Mouse (Mus musculus) CH12.LX (cell line): ENCODE results near the gene P3h2. TPM values are rescaled to one million over a fixed set of nuclear protein-coding genes. Genes with fewer than 3 reads are reported as not detected.

Experiments used
- DNase-seq: peaks from one replicate; pipeline ENCODE4 v3.0.0-alpha.2; 2013; ENCODE audit errors: extremely low read depth
- H3K27ac ChIP-seq: 2 replicates; pipeline ENCODE4 v1.5.1; 2012; ENCODE audit warnings: low read depth, mild to moderate bottlenecking, control low read depth, moderate library complexity; ENCODE audit not compliant: insufficient read depth
- H3K27me3 ChIP-seq: replicated peaks from 2 replicates; pipeline ENCODE3; 2012; ENCODE audit warnings: inconsistent platforms
- H3K36me3 ChIP-seq, 2 experiments: replicated peaks in 1 of 2; 2 replicates each; pipeline versions ENCODE3 to v1.6.1; 2012; ENCODE audit warnings: inconsistent platforms in 1 of 2, low read length in 1 of 2, mild to moderate bottlenecking in 1 of 2, mixed read lengths in 1 of 2, moderate library complexity in 1 of 2; ENCODE audit not compliant: control insufficient read depth in 1 of 2, insufficient read depth in 1 of 2
- H3K4me1 ChIP-seq, 2 experiments: 2 replicates each; pipeline ENCODE4 v1.6.1; 2012; ENCODE audit warnings: inconsistent platforms in 1 of 2, moderate library complexity in 1 of 2; ENCODE audit not compliant: insufficient read depth in 2 of 2, control insufficient read depth in 1 of 2
- H3K4me2 ChIP-seq: 2 replicates; pipeline ENCODE4 v1.6.1; 2012; ENCODE audit warnings: low read depth, mild to moderate bottlenecking, control low read depth; ENCODE audit not compliant: poor library complexity, insufficient read depth, severe bottlenecking
- H3K4me3 ChIP-seq, 3 experiments: fragments of 150-350 bp in 1 of 3; sonication (generic) in 1 of 3; replicated peaks in 1 of 3; 2 replicates each; pipeline versions ENCODE3 to v1.5.1; 2011 to 2012; ENCODE audit warnings: low read depth in 2 of 3, low read length in 2 of 3, mild to moderate bottlenecking in 2 of 3, moderate library complexity in 2 of 3, control low read depth in 1 of 3, improper control_type of control experiment in 1 of 3, inconsistent platforms in 1 of 3, mixed read lengths in 1 of 3; ENCODE audit not compliant: poor library complexity in 1 of 3
- H3K79me2 ChIP-seq: replicated peaks from 2 replicates; pipeline ENCODE4 v1.6.1; 2012; ENCODE audit warnings: mild to moderate bottlenecking, moderate library complexity; ENCODE audit not compliant: control insufficient read depth, poor library complexity, insufficient read depth, severe bottlenecking; ENCODE audit errors: extremely low read depth
- H3K9ac ChIP-seq: 2 replicates; pipeline ENCODE4 v1.6.1; 2012; ENCODE audit warnings: low read depth, mild to moderate bottlenecking, control low read depth, moderate library complexity; ENCODE audit not compliant: insufficient read depth
- H3K9me3 ChIP-seq: replicated peaks from 2 replicates; pipeline ENCODE3; 2012; ENCODE audit warnings: low read length, inconsistent platforms, mixed read lengths
- CHD2 ChIP-seq: IDR thresholded peaks from 2 replicates; pipeline ENCODE4 v1.6.1; 2011; ENCODE audit warnings: low read length, improper control_type of control experiment
- CTCF ChIP-seq, 2 experiments: IDR thresholded peaks in 1 of 2; conservative IDR thresholded peaks in 1 of 2; 2 replicates each; pipeline ENCODE4 v1.5.1; 2011 to 2012; ENCODE audit warnings: low read depth in 2 of 2, low read length in 2 of 2, improper control_type of control experiment in 1 of 2, inconsistent platforms in 1 of 2, mild to moderate bottlenecking in 1 of 2, moderate library complexity in 1 of 2
- E2F4 ChIP-seq: IDR thresholded peaks from 2 replicates; pipeline ENCODE4 v1.6.1; 2011; ENCODE audit warnings: low read depth, low read length, improper control_type of control experiment; ENCODE audit not compliant: insufficient replicate concordance
- EP300 ChIP-seq: IDR thresholded peaks from 2 replicates; pipeline ENCODE4 v1.6.1; 2011; ENCODE audit warnings: low read length, improper control_type of control experiment
- ETS1 ChIP-seq: conservative IDR thresholded peaks from 2 replicates; pipeline ENCODE4 v1.6.1; 2012; ENCODE audit warnings: low read depth, mild to moderate bottlenecking, inconsistent platforms, low read length, improper control_type of control experiment, moderate library complexity
- HCFC1 ChIP-seq: IDR thresholded peaks from 2 replicates; pipeline ENCODE4 v1.6.1; 2012; ENCODE audit warnings: low read depth, mild to moderate bottlenecking, inconsistent platforms, low read length, improper control_type of control experiment
- IRF4 ChIP-seq: IDR thresholded peaks from 2 replicates; pipeline ENCODE4 v1.6.1; 2014; ENCODE audit warnings: low read depth, mild to moderate bottlenecking, inconsistent platforms, low read length, improper control_type of control experiment
- KAT2A ChIP-seq: IDR thresholded peaks from 2 replicates; pipeline ENCODE4 v1.6.1; 2012; ENCODE audit warnings: low read length, improper control_type of control experiment, inconsistent platforms; ENCODE audit not compliant: insufficient replicate concordance
- MAX ChIP-seq: IDR thresholded peaks from 2 replicates; pipeline ENCODE4 v1.6.1; 2011; ENCODE audit warnings: low read length, improper control_type of control experiment
- MAZ ChIP-seq: IDR thresholded peaks from 2 replicates; pipeline ENCODE4 v1.6.1; 2012; ENCODE audit warnings: low read depth, mild to moderate bottlenecking, inconsistent platforms, low read length, improper control_type of control experiment, moderate library complexity
- MEF2A ChIP-seq: IDR thresholded peaks from 2 replicates; pipeline ENCODE4 v1.6.1; 2014; ENCODE audit warnings: low read depth, mild to moderate bottlenecking, inconsistent platforms, low read length, improper control_type of control experiment, borderline replicate concordance
- PAX5 ChIP-seq: IDR thresholded peaks from 2 replicates; pipeline ENCODE4 v1.6.1; 2012; ENCODE audit warnings: low read length, inconsistent platforms, mixed read lengths
- POLR2A ChIP-seq: IDR thresholded peaks from 2 replicates; pipeline ENCODE4 v1.6.1; 2011; ENCODE audit warnings: low read depth, mild to moderate bottlenecking, improper control_type of control experiment, low read length
- RAD21 ChIP-seq: IDR thresholded peaks from 2 replicates; pipeline ENCODE4 v1.6.1; 2011; ENCODE audit warnings: low read depth, mild to moderate bottlenecking, low read length, improper control_type of control experiment, moderate library complexity
- SIN3A ChIP-seq: IDR thresholded peaks from 2 replicates; pipeline ENCODE4 v1.6.1; 2012; ENCODE audit warnings: low read length, improper control_type of control experiment, inconsistent platforms
- SMC3 ChIP-seq: IDR thresholded peaks from 2 replicates; pipeline ENCODE4 v1.6.1; 2011; ENCODE audit warnings: low read depth, low read length, improper control_type of control experiment
- UBTF ChIP-seq: IDR thresholded peaks from 2 replicates; pipeline ENCODE4 v1.6.1; 2012; ENCODE audit warnings: low read depth, mild to moderate bottlenecking, inconsistent platforms, low read length, improper control_type of control experiment, moderate library complexity
- USF1 ChIP-seq: IDR thresholded peaks from 2 replicates; pipeline ENCODE4 v1.6.1; 2014; ENCODE audit warnings: low read depth, mild to moderate bottlenecking, inconsistent platforms, low read length, improper control_type of control experiment
- USF2 ChIP-seq: conservative IDR thresholded peaks from 2 replicates; pipeline ENCODE4 v1.6.1; 2011; ENCODE audit warnings: low read depth, low read length, improper control_type of control experiment
- ZKSCAN1 ChIP-seq: IDR thresholded peaks from 2 replicates; pipeline ENCODE4 v1.6.1; 2012; ENCODE audit warnings: low read depth, inconsistent platforms, low read length, improper control_type of control experiment, borderline replicate concordance
- ZMIZ1 ChIP-seq: IDR thresholded peaks from 2 replicates; pipeline ENCODE4 v1.6.1; 2012; ENCODE audit warnings: low read depth, mild to moderate bottlenecking, inconsistent platforms, low read length, improper control_type of control experiment
- ZNF384 ChIP-seq: IDR thresholded peaks from 2 replicates; pipeline ENCODE4 v1.6.1; 2012; ENCODE audit warnings: low read depth, low read length, improper control_type of control experiment, inconsistent platforms
- dilution Hi-C: fragments of 300-500 bp; cut with MboI; formaldehyde crosslinking; loops from 2 replicates; pipeline ENCODE4 v1.14.3; 2020; ENCODE audit warnings: low sequenced_read_pairs; ENCODE audit not compliant: extremely low pct_unique_long_range_greater_than_20kb, extremely low pct_ligation_motif_present
- in situ Hi-C: fragments of 300-500 bp; cut with MboI; formaldehyde crosslinking; loops from 3 replicates; pipeline ENCODE4 v1.14.3; 2019; ENCODE audit warnings: low sequenced_read_pairs, low pct_ligation_motif_present, low pct_unique_long_range_greater_than_20kb, mixed read lengths
- polyA plus RNA-seq: library from polyadenylated mRNA; unstranded; fragments of >175 nt; gene quantifications from 2 replicates; pipeline ENCODE4 v1.2.1, GENCODE M21; 2012; ENCODE audit warnings: low read depth; ENCODE audit not compliant: insufficient read length
- total RNA-seq, 2 experiments: library from RNA; depleted of rRNA; stranded (reverse); fragments of 300-350 nt in 1 of 2; fragments of >200 nt in 1 of 2; gene quantifications; 2 replicates each; pipeline ENCODE4 v1.2.3; 2012 to 2014

The P3h2 gene
- total and polyA plus RNA-seq, 3 experiments, result 0.08 to 0.73 (median 0.27) TPM

DNA sequence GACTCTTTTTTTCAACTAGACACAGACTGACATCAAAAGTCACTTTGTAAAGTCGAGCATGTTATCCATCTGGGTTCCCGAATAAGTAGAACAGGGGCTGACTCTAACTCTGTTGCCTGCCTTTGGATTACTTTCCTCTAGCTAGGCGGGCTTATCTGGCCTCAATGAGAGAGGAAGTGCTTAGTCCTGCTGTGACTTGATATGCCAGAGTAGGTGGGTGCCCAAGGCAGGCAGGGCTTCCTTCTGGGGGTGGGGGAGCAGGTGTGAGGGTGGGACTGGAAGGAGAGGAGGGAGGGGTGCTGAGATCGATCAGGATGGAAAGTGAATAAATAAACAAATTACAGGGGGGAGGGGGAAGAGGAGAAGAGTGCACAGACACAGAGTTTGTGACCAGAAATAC lies 11.7 kb downstream of the P3h2 start:
- Histone ChIP-seq H3K4me1 (no peaks in the 10 kb centered on the region), H3K36me3 (no peaks in the 10 kb centered on the region), H3K4me2 (no peak overlapping the region), H3K27ac (no peak overlapping the region), H3K79me2 (no peaks in the 10 kb centered on the region), H3K4me3 (no peak overlapping the region), H3K27me3 (no peaks in the 10 kb centered on the region), H3K9me3 (no peaks in the 10 kb centered on the region), H3K9ac (no peak overlapping the region)
- in situ Hi-C loops (no loop called here), dilution Hi-C loops (no loop called here)
- TF ChIP-seq MEF2A (no peak), ZMIZ1 (no peak), USF2 (no peak), EP300 (no peak), IRF4 (no peak), ZKSCAN1 (no peak), ETS1 (no peak), USF1 (no peak), PAX5 (no peak), CHD2 (no peak), ZNF384 (no peak), MAZ (no peak), KAT2A (no peak), RAD21 (no peak), HCFC1 (no peak)
- DNase-seq, result no peak

- H3K27me3 ChIP-seq, result no peaks in the 10 kb centered on the region
- TF ChIP-seq RAD21 (no peak), ZMIZ1 (no peak), CTCF (conservative IDR thresholded peaks at IDR 0.05 in 1 of 2, IDR thresholded peaks at IDR 0.05 in 1 of 2; ENCODE audit: low read depth in 2 of 2, low read length in 2 of 2) (no peak), SMC3 (no peak), HCFC1 (no peak), EP300 (no peak), USF1 (no peak), CHD2 (no peak), SIN3A (no peak), MAX (no peak), PAX5 (no peak), UBTF (no peak), POLR2A (no peak), E2F4 (no peak)
- H3K4me2 ChIP-seq, result no peak overlapping the region
- no peaks in the 10 kb centered on the region; a peak in 1 of 4 replicates for H3K4me1 ChIP-seq
- H3K4me3 ChIP-seq, result no peak overlapping the region
- H3K9me3 ChIP-seq, result no peaks in the 10 kb centered on the region
- H3K36me3 ChIP-seq, result no peaks in the 10 kb centered on the region
- dilution Hi-C loops (no loop called here), in situ Hi-C loops (no loop called here)
- H3K27ac ChIP-seq, result no peak overlapping the region
- DNase-seq, result no peak
- H3K9ac ChIP-seq, result no peak overlapping the region
- H3K79me2 ChIP-seq, result no peaks in the 10 kb centered on the region
Measured at GRCm38 (mm10) chr16:26088976-26089375, 16.6 kb downstream of the P3h2 start.
